Mouse (Mus musculus): ENCODE data around the gene 2610528A11Rik. TPM values are rescaled to one million over a fixed set of nuclear protein-coding genes. Genes with fewer than 3 reads are reported as not detected.
A peak's percentile ranks its signal among the peaks of the same experiment; 100 is the strongest.

Gene 2610528A11Rik
- total RNA-seq, 4 experiments from 2014 or later: 0.50 to 0.91 (median 0.55) TPM; not detected in 1

DNA sequence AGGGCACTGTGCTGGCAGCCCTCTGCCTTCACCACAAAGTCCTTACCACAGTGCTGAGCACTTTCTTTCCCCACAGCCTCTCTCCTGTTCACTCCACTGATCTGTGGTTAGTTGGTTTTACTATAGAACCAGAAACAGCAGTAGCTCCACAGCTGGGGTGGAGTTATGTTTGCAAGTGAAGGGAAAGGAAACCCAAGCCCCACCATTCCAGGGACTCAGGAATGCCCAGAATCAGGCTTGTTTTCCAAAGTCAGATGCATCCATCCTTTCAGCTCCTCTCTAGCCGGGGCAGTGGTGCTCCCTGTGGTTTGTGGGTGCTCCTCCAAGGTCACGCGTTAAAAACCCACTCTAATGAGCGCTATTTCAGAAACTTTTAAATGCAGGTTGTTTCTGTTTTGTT lies 18.3 kb downstream of the 2610528A11Rik start:
- no peak for DNase-seq (ENCODE audit: low spot score in 2 of 2)

DNA sequence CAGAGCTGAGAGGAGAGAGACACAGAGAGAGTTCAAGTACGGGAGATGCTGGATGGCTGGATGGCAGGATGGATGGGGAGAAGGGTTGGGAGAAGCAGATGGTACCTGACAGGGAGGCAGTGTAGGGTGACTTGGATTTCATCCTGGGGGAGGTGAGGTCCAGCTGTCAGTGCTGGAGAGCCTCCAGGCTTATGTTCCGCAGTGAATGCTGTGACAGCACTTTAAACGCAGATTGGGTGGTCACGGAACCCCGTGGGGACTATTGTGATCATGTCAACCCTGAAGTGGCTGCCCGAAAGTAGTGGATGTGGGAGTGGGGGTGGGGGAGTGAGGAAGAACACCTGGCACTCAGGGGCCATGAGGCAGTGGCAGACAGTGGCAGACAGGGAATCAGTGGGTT lies 19.4 kb downstream of the 2610528A11Rik start:
- DNase-seq (ENCODE audit: low spot score in 2 of 2): no peak

DNA sequence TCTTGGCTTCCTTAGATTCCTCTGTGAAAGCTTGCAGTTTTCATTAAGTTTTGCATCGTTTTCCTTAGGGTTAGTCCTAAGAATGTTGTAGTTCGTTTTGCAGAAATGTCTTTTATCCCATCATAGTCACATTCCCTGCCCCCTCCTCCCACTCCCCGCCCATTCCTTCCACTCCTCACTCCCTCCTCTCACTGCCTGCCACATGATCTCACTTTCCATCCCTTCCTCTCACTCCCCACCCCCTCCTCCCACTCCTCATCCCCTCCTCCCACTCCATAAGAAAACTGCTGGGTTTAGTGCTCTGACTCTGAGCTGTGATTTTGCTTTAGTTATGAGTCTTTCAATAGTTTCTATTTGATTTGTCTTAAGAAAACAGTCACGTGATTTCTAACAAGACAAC lies 30.1 kb downstream of the 2610528A11Rik start:
- DNase-seq (ENCODE audit: low spot score in 2 of 2): no peak

DNA sequence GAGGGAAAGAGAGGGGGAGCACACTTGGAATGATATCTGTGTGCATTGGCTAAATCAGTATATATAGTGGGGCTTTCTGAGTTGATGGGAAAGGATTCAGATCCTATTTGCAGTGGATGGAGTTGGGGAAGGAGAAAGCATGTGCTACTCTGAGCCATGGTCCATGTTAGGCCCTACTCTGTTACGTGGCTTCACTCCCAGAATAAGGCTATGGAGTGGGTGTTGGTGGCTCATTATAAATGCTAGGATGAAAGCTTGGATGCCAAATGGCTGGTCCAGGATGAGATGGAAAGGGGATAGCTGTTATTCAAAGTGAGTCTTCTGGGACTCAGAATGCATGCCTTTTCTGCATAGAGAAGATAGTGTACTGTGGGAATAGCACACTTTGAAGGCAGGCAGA lies 33.1 kb downstream of the 2610528A11Rik start:
- DNase-seq (ENCODE audit: low spot score in 2 of 2): no peak

DNA sequence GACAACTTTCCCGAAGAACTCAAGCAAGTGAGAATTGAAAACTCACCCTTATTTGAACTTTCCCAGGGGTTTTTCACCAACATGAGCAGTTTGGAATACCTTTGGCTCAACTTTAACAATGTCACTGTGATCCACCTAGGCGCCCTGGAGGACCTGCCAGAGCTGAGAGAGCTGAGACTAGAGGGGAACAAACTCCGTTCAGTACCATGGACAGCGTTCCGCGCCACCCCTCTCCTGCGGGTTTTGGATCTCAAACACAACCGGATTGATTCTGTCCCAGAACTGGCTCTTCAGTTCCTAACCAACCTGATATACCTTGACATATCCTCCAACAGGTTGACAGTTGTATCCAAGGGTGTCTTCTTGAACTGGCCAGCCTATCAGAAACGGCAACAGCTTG lies 45.3 kb downstream of the 2610528A11Rik start:
- no peak for DNase-seq (ENCODE audit: low spot score in 2 of 2)

DNA sequence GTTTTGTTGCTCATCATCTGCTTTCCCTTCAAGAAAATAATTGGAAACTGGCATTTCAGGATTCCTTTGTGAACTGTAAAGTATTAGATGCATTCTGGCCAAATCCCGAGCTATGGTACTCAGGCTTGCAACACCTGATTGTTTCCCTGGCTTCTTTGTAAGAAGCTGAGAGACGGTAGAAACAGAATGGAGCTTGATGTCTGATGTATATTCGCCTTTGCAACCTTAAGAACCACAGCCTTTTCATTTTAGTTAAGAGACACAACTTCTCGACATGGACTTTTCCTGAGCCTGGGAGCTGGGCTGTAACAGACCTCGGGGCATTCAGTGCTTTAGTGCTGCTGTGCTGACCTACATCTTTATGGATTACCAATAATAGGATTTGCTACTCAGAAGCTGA lies 46.2 kb downstream of the 2610528A11Rik start, which contains the start of gene Lrit2:
Gene Lrit2, plus strand, starts transcription at position 301 of the 400 bp plus-strand sequence.
- DNase-seq (ENCODE audit: low spot score in 2 of 2): no peak

DNA sequence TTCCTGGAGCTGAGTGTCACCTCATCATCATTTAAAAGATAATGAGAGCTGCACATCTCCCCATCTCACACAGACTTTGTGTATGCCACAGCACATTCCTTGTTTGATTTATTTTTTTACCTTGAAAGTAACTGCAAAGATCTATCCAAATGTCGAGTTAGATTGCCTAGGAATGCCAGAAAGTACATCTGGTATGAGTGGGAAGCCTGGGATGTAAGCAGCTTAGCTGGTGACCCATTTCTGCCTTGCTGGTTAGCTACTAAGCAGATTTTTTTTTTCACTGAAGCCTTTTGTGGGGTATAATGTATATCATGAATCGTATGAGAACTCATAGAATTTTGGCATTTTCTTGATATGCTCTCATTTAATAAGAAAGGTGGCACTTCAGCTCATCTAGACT lies 47.2 kb downstream of the 2610528A11Rik start:
- DNase-seq (ENCODE audit: low spot score in 2 of 2): peak in 1 of 2 experiments; percentile 32

DNA sequence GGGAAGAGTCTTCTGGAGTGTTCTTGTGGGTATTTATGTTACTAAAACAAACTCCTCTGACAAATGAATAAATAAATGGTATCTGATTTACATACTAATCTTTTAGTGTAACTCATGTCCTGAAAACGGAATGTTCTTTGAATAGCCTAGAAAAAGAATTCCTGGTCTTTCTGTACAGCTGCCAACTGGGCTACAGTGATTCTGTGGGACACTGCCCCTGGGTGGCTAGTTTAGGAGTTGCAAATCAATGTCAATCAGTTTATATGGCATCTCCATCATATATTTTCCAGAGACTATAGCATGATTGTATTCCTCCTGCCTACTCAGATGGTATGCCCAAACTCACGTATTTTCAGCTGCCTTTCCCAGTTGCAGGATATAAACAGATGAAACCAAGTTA lies 49.0 kb downstream of the 2610528A11Rik start:
- no peak for DNase-seq (ENCODE audit: low spot score in 2 of 2)

Other genes with a start within 250 kb of the 2610528A11Rik start
- gene Ccser2, start 145.2 kb downstream of the 2610528A11Rik start, total RNA-seq (2022): 10 to 100 TPM; 76.5 to 96.8 (median 91.4) TPM
- not detected for gene Rgr, start 65.1 kb downstream of the 2610528A11Rik start, total RNA-seq (2022)
- gene Lrit1, start 59.2 kb downstream of the 2610528A11Rik start, total RNA-seq (2022): under 1 TPM in 1 of 4 experiments, not detected in 3; 0.08 TPM
- not detected for gene Lrit2, start 46.1 kb downstream of the 2610528A11Rik start, total RNA-seq (2022)
- gene Cdhr1, start 15.7 kb downstream of the 2610528A11Rik start, total RNA-seq (2022): 10 to 100 TPM; 14.9 to 21.0 (median 17.0) TPM
- 100 to 1,000 TPM; 455 to 522 (median 488) TPM for gene Ghitm, start 21.2 kb upstream of the 2610528A11Rik start, total RNA-seq (2022)